In the genomic region with DNA sequence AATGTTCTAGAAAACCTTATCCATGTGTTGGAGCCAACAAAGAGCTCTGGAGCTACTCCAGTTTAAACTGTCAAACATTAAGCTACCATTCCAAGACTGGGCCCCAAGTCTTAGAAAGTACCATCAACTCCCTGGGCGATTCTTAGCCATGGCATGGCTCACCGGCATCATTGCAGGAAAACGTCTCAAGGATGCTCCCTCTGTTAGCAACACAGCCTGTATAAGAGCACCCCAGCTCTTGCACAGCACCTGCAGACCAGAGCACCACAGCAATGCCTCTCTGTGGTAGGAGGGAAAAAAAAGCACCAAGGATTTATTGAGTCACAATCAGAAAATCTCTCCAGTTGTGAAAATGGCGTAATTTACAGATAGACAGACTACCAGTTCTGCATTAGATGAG, we compare ENCODE assay signal across 8 mouse cellular contexts.
DNase-seq lines count a peak whose midpoint lies in the region; ATAC-seq lines count a peak whose summit lies in the region.
"Had no signal": no experiment of that assay in that cellular context is flagged by ENCODE, and none has a peak within 500 bp of the region (broad histone marks: within the 10 kb centered on the region; RNA-seq: fewer than 3 reads in every experiment).

No protein-coding gene starts in this region.

- no peak overlapping the region for H3K4me3 ChIP-seq in kidney, embryonic 16.5 days (ENCODE audit: low read length)
- H3K4me3 ChIP-seq in embryonic facial prominence, embryonic 11.5 days (ENCODE audit: low read depth, low read length): no peak overlapping the region
- H3K4me3 ChIP-seq in heart, embryonic 16.5 days (ENCODE audit: low read length): no peak overlapping the region
- H3K4me3 ChIP-seq in midbrain, embryonic 14.5 days (replicated peaks; ENCODE audit: low read depth, low read length): no peak overlapping the region

- H3K4me2 ChIP-seq in kidney, embryonic 16.5 days (replicated peaks; ENCODE audit: low read depth, low read length): peak overlapping the region; percentile 50
- H3K4me2 ChIP-seq in embryonic facial prominence, embryonic 11.5 days (ENCODE audit: low read depth, low read length): no peak overlapping the region
- peak overlapping the region; percentile 59 for H3K4me2 ChIP-seq in heart, embryonic 16.5 days (ENCODE audit: low read depth, low read length)
- H3K4me2 ChIP-seq in midbrain, embryonic 14.5 days (ENCODE audit: low read length): peak overlapping the region; percentile 45; the same call in 1 of the 2 replicates

- no peaks in the 10 kb centered on the region for H3K27me3 ChIP-seq in kidney, embryonic 16.5 days (ENCODE audit: insufficient read depth, low read length)
- H3K27me3 ChIP-seq in embryonic facial prominence, embryonic 11.5 days (ENCODE audit: control insufficient read depth, insufficient read depth, low read length): no peaks in the 10 kb centered on the region
- no peaks in the 10 kb centered on the region for H3K27me3 ChIP-seq in heart, embryonic 16.5 days (ENCODE audit: control insufficient read depth, insufficient read depth, low read length)
- no peaks in the 10 kb centered on the region for H3K27me3 ChIP-seq in midbrain, embryonic 14.5 days (ENCODE audit: control insufficient read depth, insufficient read depth, low read length)
- H3K27me3 ChIP-seq: Patski had no signal

- H3K27ac ChIP-seq in kidney, embryonic 16.5 days (ENCODE audit: low read length): peak overlapping the region; percentile 95
- H3K27ac ChIP-seq in embryonic facial prominence, embryonic 11.5 days (replicated peaks; ENCODE audit: low read depth, low read length): peak overlapping the region; percentile 41; the same call in 1 of the 2 replicates
- H3K27ac ChIP-seq in heart, embryonic 16.5 days (ENCODE audit: low read length): peak overlapping the region; percentile 81
- H3K27ac ChIP-seq in midbrain, embryonic 14.5 days (replicated peaks; ENCODE audit: low read depth, low read length): no peak overlapping the region

- peaks cover 39% of the 10 kb centered on the region for H3K4me1 ChIP-seq in kidney, embryonic 16.5 days (ENCODE audit: insufficient read depth, low read length)
- H3K4me1 ChIP-seq in embryonic facial prominence, embryonic 11.5 days (ENCODE audit: control insufficient read depth, insufficient read depth, low read length): no peaks in the 10 kb centered on the region
- H3K4me1 ChIP-seq in heart, embryonic 16.5 days (ENCODE audit: control insufficient read depth, insufficient read depth, low read length): peaks cover 12% of the 10 kb centered on the region
- peaks cover 15% of the 10 kb centered on the region for H3K4me1 ChIP-seq in midbrain, embryonic 14.5 days (ENCODE audit: control insufficient read depth, insufficient read depth, low read length)

- H3K9me3 ChIP-seq in kidney, embryonic 16.5 days (ENCODE audit: low read length): no peaks in the 10 kb centered on the region
- no peaks in the 10 kb centered on the region for H3K9me3 ChIP-seq in embryonic facial prominence, embryonic 11.5 days (replicated peaks; ENCODE audit: control insufficient read depth, low read length)
- H3K9me3 ChIP-seq in heart, embryonic 16.5 days (replicated peaks; ENCODE audit: control insufficient read depth, low read length): no peaks in the 10 kb centered on the region
- H3K9me3 ChIP-seq in midbrain, embryonic 14.5 days (ENCODE audit: control insufficient read depth, low read length): no peaks in the 10 kb centered on the region

- no peak for ATAC-seq in kidney, embryonic 16.5 days (ENCODE audit: low FRiP score, low TSS enrichment)
- 0 out of 2 replicates have a peak, but pooled peaks have one; percentile 26 for ATAC-seq in embryonic facial prominence, embryonic 11.5 days (replicated peaks; ENCODE audit: insufficient number of reproducible peaks, low FRiP score, low TSS enrichment, low read depth)
- ATAC-seq in heart, embryonic 16.5 days (replicated peaks; ENCODE audit: extremely low read depth, insufficient read depth, low FRiP score): no peak
- no peak for ATAC-seq in midbrain, embryonic 14.5 days (ENCODE audit: low FRiP score, low TSS enrichment)
- ATAC-seq: Patski had no signal

- no peaks in the 10 kb centered on the region for H3K36me3 ChIP-seq in kidney, embryonic 16.5 days (ENCODE audit: insufficient read depth, low read length)
- H3K36me3 ChIP-seq in embryonic facial prominence, embryonic 11.5 days (replicated peaks; ENCODE audit: control insufficient read depth, insufficient read depth, low read depth, low read length): no peaks in the 10 kb centered on the region
- H3K36me3 ChIP-seq in heart, embryonic 16.5 days (ENCODE audit: control insufficient read depth, insufficient read depth): no peaks in the 10 kb centered on the region
- H3K36me3 ChIP-seq in midbrain, embryonic 14.5 days (ENCODE audit: control insufficient read depth, insufficient read depth, low read length): no peaks in the 10 kb centered on the region

- WGBS in kidney, embryonic 16.5 days: 64% methylated on average over 4 of the region's 4 CpGs
- 64% methylated on average over 4 of the region's 4 CpGs for WGBS in embryonic facial prominence, embryonic 11.5 days
- WGBS in heart, embryonic 16.5 days: 72% methylated on average over 4 of the region's 4 CpGs
- WGBS in midbrain, embryonic 14.5 days: 79% methylated on average over 4 of the region's 4 CpGs

- no peak for DNase-seq in kidney, postnatal 14 days
- peak; percentile 14 for DNase-seq in embryonic facial prominence, embryonic 11.5 days (ENCODE audit: low spot score)
- no peak for DNase-seq in midbrain, embryonic 14.5 days
- no peak for DNase-seq in left cerebral cortex, adult 9 months (ENCODE audit: low spot score in 2 of 2)
- DNase-seq in adrenal gland, adult (ENCODE audit: inconsistent age in 2 of 2, low spot score in 1 of 2): no peak

- 0 out of 2 replicates have a peak overlapping the region, but pooled peaks have one; percentile 53 for H3K9ac ChIP-seq in kidney, embryonic 16.5 days (replicated peaks; ENCODE audit: low read length)
- no peak overlapping the region; the same call in 1 of the 2 replicates for H3K9ac ChIP-seq in embryonic facial prominence, embryonic 11.5 days (replicated peaks; ENCODE audit: low read length)
- no peak overlapping the region for H3K9ac ChIP-seq in heart, embryonic 16.5 days (ENCODE audit: low read length)
- H3K9ac ChIP-seq in midbrain, embryonic 14.5 days (replicated peaks; ENCODE audit: low read length): no peak overlapping the region
